Mouse (Mus musculus) midbrain, embryonic 11.5 days (tissue): ENCODE measurements around the gene Zic5. TPM values are rescaled to one million over a fixed set of nuclear protein-coding genes. Genes with fewer than 3 reads are reported as not detected.
A peak's percentile ranks its signal among the peaks of the same experiment; 100 is the strongest.

Experiments
- ATAC-seq: fragments of 200-750 bp; cut with Nextera tagmentation; 2 replicates; pipeline ENCODE4 v1.8.0; 2017; ENCODE audit warnings: moderate TSS enrichment, moderate library complexity; ENCODE audit not compliant: low FRiP score
- DNase-seq: peaks from one replicate; pipeline ENCODE4 v3.0.0; 2015; ENCODE audit warnings: low spot score; ENCODE audit errors: missing footprints
- H3K27ac ChIP-seq: fragments of 300-500 bp; sonication (generic); 2 replicates; pipeline ENCODE4 v1.5.1; 2014; ENCODE audit warnings: low read depth, low read length
- H3K27me3 ChIP-seq: fragments of 300-500 bp; sonication (generic); 2 replicates; pipeline ENCODE4 v1.6.1; 2014; ENCODE audit warnings: mild to moderate bottlenecking, low read length, moderate library complexity, mixed read lengths; ENCODE audit not compliant: control insufficient read depth, insufficient read depth
- H3K36me3 ChIP-seq: fragments of 300-500 bp; sonication (generic); 2 replicates; pipeline ENCODE4 v1.6.1; 2014; ENCODE audit warnings: mild to moderate bottlenecking, low read length, moderate library complexity, mixed read lengths; ENCODE audit not compliant: control insufficient read depth, insufficient read depth
- H3K4me1 ChIP-seq: fragments of 300-500 bp; sonication (generic); 2 replicates; pipeline ENCODE4 v1.6.1; 2014; ENCODE audit warnings: low read length; ENCODE audit not compliant: control insufficient read depth, insufficient read depth
- H3K4me2 ChIP-seq: fragments of 300-500 bp; sonication (generic); 2 replicates; pipeline ENCODE4 v1.6.1; 2014; ENCODE audit warnings: mild to moderate bottlenecking, moderate library complexity
- H3K4me3 ChIP-seq: fragments of 300-500 bp; sonication (generic); 2 replicates; pipeline ENCODE4 v1.5.1; 2014; ENCODE audit warnings: low read depth, low read length
- H3K9ac ChIP-seq: fragments of 300-500 bp; sonication (generic); 2 replicates; pipeline ENCODE4 v1.6.1; 2014; ENCODE audit warnings: low read length
- H3K9me3 ChIP-seq: fragments of 300-500 bp; sonication (generic); 2 replicates; pipeline ENCODE4 v1.6.1; 2016; ENCODE audit warnings: low read length; ENCODE audit not compliant: control insufficient read depth
- WGBS: fragments of 180-500 bp; shearing (Covaris S2); extraction: QIAGEN DNeasy Blood & Tissue Kit; methylation state at CpG from one replicate; pipeline ENCODE4 v1.1.7; 2014; 5-methylcytosine and 5-hydroxymethylcytosine counted together
- polyA plus RNA-seq: library from polyadenylated mRNA; unstranded; fragments of >200 nt; fragmentation: Nextera tagmentation; extraction: Ambion mirVana; gene quantifications from 2 replicates; pipeline ENCODE4 v1.2.1, GENCODE M21; 2014

The Zic5 gene
- polyA plus RNA-seq, 1 experiment from 2014 or later, result 14.6 TPM

- no peak overlapping the region for H3K4me3 ChIP-seq
- H3K4me2 ChIP-seq, result no peak overlapping the region
- DNase-seq (peak; percentile 81), ATAC-seq (no peak)
- H3K9ac ChIP-seq, result no peak overlapping the region
- peaks cover 2% of the 10 kb centered on the region; the same call in 1 of the 2 replicates for H3K4me1 ChIP-seq
- H3K36me3 ChIP-seq, result no peaks in the 10 kb centered on the region
- H3K9me3 ChIP-seq, result no peaks in the 10 kb centered on the region
- 83% methylated on average over 3 of the region's 3 CpGs for WGBS
- H3K27ac ChIP-seq, result no peak overlapping the region
- no peaks in the 10 kb centered on the region for H3K27me3 ChIP-seq
Measured at GRCm38 (mm10) chr14:122427654-122428053, 37.8 kb downstream of the Zic5 start.

DNA sequence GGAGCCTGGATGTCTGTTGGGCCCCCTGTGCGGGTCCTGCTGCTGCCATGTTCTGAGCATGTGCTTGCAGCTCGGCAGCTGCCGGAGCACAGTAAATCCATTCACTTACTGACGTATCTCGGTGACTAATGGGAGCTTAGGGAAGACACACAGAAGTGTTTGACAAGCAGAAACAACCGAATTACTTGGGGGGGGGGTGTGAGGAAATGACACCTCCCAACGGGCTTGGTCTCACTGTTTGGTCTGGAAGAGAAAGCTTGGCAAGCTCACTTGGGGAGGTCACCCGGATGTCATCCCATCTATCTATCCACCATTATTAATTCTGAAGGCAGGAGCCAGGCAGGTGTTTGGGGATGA is 38.3 kb downstream of the Zic5 start:
- Histone ChIP-seq H3K27ac (peak overlapping the region; percentile 12; the same call in 1 of the 2 replicates), H3K9me3 (no peaks in the 10 kb centered on the region), H3K4me3 (no peak overlapping the region), H3K9ac (no peak overlapping the region), H3K36me3 (no peaks in the 10 kb centered on the region), H3K4me1 (peaks cover 2% of the 10 kb centered on the region; the same call in 1 of the 2 replicates), H3K27me3 (no peaks in the 10 kb centered on the region), H3K4me2 (no peak overlapping the region)
- WGBS, result 57% methylated on average over 8 of the region's 8 CpGs
- DNase-seq (peak; percentile 85), ATAC-seq (0 out of 2 replicates have a peak, but pooled peaks have one; percentile 61)

GRCm38 (mm10) chr14:122426529-122427203 is 38.8 kb downstream of the Zic5 start:
- Histone ChIP-seq H3K4me1 (peaks cover 2% of the 10 kb centered on the region; the same call in 1 of the 2 replicates), H3K9ac (no peak overlapping the region), H3K27ac (peak overlapping the region; percentile 12; the same call in 1 of the 2 replicates), H3K9me3 (no peaks in the 10 kb centered on the region), H3K36me3 (no peaks in the 10 kb centered on the region), H3K4me2 (no peak overlapping the region), H3K4me3 (no peak overlapping the region), H3K27me3 (no peaks in the 10 kb centered on the region)
- peak; percentile 82 for DNase-seq
- 62% methylated on average over 10 of the region's 10 CpGs for WGBS
- no peak for ATAC-seq

DNA sequence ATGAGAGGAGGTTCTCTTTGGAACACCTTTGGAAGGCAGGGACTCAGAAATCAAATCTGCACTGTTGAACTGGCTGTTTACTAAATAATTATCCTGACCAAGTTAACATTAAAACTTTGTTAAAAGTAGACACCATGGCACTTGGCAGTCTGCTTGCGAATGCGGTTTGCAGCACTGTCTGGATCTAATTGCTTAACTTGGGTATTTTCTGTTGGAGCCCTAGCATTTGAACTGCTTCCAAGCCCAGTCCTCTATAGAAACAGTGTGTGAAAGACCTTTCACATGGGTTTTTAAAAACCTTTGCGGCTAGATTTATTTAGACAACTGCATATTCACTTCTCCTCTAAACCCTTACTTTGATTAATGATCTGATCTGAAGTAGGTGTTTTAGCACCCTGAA is 41.0 kb downstream of the Zic5 start:
- Histone ChIP-seq H3K4me1 (peaks cover 2% of the 10 kb centered on the region; the same call in 1 of the 2 replicates), H3K4me3 (no peak overlapping the region), H3K9ac (no peak overlapping the region), H3K4me2 (no peak overlapping the region), H3K36me3 (no peaks in the 10 kb centered on the region), H3K27me3 (no peaks in the 10 kb centered on the region), H3K27ac (no peak overlapping the region), H3K9me3 (no peaks in the 10 kb centered on the region)
- no peak for DNase-seq
- WGBS, result 89% methylated on average over 3 of the region's 3 CpGs
- ATAC-seq, result no peak

DNA sequence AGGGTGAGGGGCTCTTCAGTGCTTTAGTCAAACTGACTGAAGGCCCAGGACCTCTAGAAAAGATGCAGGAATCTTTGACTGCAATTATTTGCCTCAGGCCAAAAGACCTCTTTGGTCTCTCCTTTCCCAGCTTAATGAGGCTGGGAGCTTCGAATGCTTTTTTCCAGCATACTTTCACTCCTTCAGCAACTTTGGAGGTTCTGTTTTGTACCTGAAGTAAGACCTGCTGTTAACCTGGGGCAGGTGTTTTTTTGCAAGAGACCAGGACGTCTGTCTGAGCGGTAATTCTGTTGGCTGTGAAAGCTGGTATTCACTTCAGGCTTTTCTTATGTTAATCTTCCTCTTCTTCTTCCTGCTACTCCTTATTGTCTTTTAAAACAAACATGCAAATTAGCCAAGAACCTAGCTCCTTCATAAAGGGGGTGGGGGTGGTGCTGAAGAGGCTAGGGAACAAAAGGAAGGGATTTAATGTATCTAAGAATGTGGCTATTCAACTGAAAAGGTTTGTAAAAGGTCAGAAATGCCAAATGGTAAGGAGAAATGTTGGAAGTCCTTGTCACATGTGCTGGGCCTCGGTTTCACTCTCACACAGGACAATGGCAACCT is 49.2 kb downstream of the Zic5 start:
- Histone ChIP-seq H3K4me1 (peaks cover 10% of the 10 kb centered on the region), H3K4me3 (no peak overlapping the region), H3K9me3 (no peaks in the 10 kb centered on the region), H3K4me2 (no peak overlapping the region), H3K36me3 (no peaks in the 10 kb centered on the region), H3K27ac (no peak overlapping the region; the same call in 1 of the 2 replicates), H3K9ac (no peak overlapping the region), H3K27me3 (peaks cover 6% of the 10 kb centered on the region)
- peak; percentile 56; the same call in 1 of the 2 replicates for ATAC-seq
- 4% methylated on average over 4 of the region's 4 CpGs for WGBS
- DNase-seq, result peak; percentile 87

GRCm38 (mm10) chr14:122414786-122415185 is 50.7 kb downstream of the Zic5 start:
- H3K4me3 ChIP-seq, result no peak overlapping the region
- H3K27ac ChIP-seq, result no peak overlapping the region
- ATAC-seq, result no peak
- 93% methylated on average over 2 of the region's 2 CpGs for WGBS
- no peak overlapping the region for H3K4me2 ChIP-seq
- DNase-seq, result no peak
- no peaks in the 10 kb centered on the region for H3K9me3 ChIP-seq
- H3K36me3 ChIP-seq, result no peaks in the 10 kb centered on the region
- peaks cover 10% of the 10 kb centered on the region for H3K4me1 ChIP-seq
- H3K9ac ChIP-seq, result no peak overlapping the region
- H3K27me3 ChIP-seq, result peaks cover 18% of the 10 kb centered on the region

DNA sequence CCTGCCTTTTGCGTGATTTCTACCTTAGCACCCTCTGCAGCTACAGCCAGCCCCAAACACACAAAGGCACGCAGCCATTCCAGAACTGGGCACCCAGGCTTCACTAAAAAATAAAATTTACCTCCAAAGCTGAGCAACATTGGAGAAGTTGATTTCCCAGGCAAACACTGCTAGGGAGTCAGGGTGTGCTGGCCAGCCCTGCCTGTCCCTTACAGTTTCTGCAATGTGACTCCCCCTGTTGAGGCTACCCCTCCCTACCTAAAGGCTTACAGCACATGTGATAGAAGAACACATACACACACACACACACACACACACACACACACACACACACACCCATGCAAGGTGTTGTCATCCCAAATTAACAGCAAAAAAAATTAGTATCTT is 51.9 kb downstream of the Zic5 start:
- Histone ChIP-seq H3K9me3 (no peaks in the 10 kb centered on the region), H3K4me1 (peaks cover 10% of the 10 kb centered on the region)
- 72% methylated on average over 2 of the region's 2 CpGs for WGBS

GRCm38 (mm10) chr14:122412841-122413541 is 52.5 kb downstream of the Zic5 start:
- DNase-seq, result peak; percentile 71
- ATAC-seq, result no peak
- Histone ChIP-seq H3K36me3 (no peaks in the 10 kb centered on the region), H3K27ac (no peak overlapping the region), H3K4me2 (no peak overlapping the region), H3K9ac (no peak overlapping the region), H3K4me3 (no peak overlapping the region), H3K4me1 (peaks cover 10% of the 10 kb centered on the region), H3K27me3 (peaks cover 34% of the 10 kb centered on the region), H3K9me3 (no peaks in the 10 kb centered on the region)
- 62% methylated on average over 2 of the region's 2 CpGs for WGBS

More for the DNA sequence above, 51.9 kb downstream of the Zic5 start:
- DNase-seq (peak; percentile 75), ATAC-seq (no peak)
- H3K9ac ChIP-seq, result no peak overlapping the region
- peaks cover 28% of the 10 kb centered on the region for H3K27me3 ChIP-seq
- H3K27ac ChIP-seq, result no peak overlapping the region
- H3K4me3 ChIP-seq, result no peak overlapping the region
- no peaks in the 10 kb centered on the region for H3K36me3 ChIP-seq
- no peak overlapping the region for H3K4me2 ChIP-seq
